Mouse (Mus musculus) neural tube, embryonic 15.5 days (tissue): Measurements from ENCODE around the gene Rxfp2. TPM values are rescaled to one million over a fixed set of nuclear protein-coding genes. Genes with fewer than 3 reads are reported as not detected.

Source experiments
- ATAC-seq: fragments of 200-750 bp; cut with Nextera tagmentation; 2 replicates; pipeline ENCODE4 v1.8.0; 2017; ENCODE audit warnings: mild to moderate bottlenecking, moderate TSS enrichment, moderate library complexity; ENCODE audit not compliant: low FRiP score
- H3K27ac ChIP-seq: fragments of 300-500 bp; sonication (generic); replicated peaks from 2 replicates; pipeline ENCODE4 v1.5.1; 2015; ENCODE audit warnings: mild to moderate bottlenecking, inconsistent platforms
- H3K27me3 ChIP-seq: fragments of 300-500 bp; sonication (generic); replicated peaks from 2 replicates; pipeline ENCODE4 v1.6.1; 2015; ENCODE audit warnings: inconsistent platforms
- H3K36me3 ChIP-seq: fragments of 300-500 bp; sonication (generic); 2 replicates; pipeline ENCODE4 v1.6.1; 2015; ENCODE audit warnings: inconsistent platforms
- H3K4me1 ChIP-seq: fragments of 300-500 bp; sonication (generic); 2 replicates; pipeline ENCODE4 v1.6.1; 2015; ENCODE audit warnings: inconsistent platforms
- H3K4me2 ChIP-seq: fragments of 300-500 bp; sonication (generic); 2 replicates; pipeline ENCODE4 v1.6.1; 2015; ENCODE audit warnings: inconsistent platforms, mild to moderate bottlenecking, moderate library complexity
- H3K4me3 ChIP-seq: fragments of 300-500 bp; sonication (generic); replicated peaks from 2 replicates; pipeline ENCODE4 v1.5.1; 2015; ENCODE audit warnings: mild to moderate bottlenecking, inconsistent platforms
- H3K9ac ChIP-seq: fragments of 300-500 bp; sonication (generic); replicated peaks from 2 replicates; pipeline ENCODE4 v1.6.1; 2015; ENCODE audit warnings: mild to moderate bottlenecking, inconsistent platforms
- H3K9me3 ChIP-seq: fragments of 300-500 bp; sonication (generic); replicated peaks from 2 replicates; pipeline ENCODE4 v1.6.1; 2016; ENCODE audit warnings: inconsistent platforms
- WGBS: fragments of 180-500 bp; shearing (Covaris S2); methylation state at CpG from one replicate; pipeline ENCODE4 v1.1.7; 2015; ENCODE audit warnings: mixed read lengths; 5-methylcytosine and 5-hydroxymethylcytosine counted together
- polyA plus RNA-seq: library from polyadenylated mRNA; unstranded; fragments of >200 nt; fragmentation: Nextera tagmentation; extraction: Ambion mirVana; gene quantifications from 2 replicates; pipeline ENCODE4 v1.2.1, GENCODE M21; 2015

The Rxfp2 gene
- 0.69 and 0.84 TPM in 2 replicates for polyA plus RNA-seq

- ATAC-seq = no peak
- Histone ChIP-seq H3K36me3 (no peaks in the 10 kb centered on the region), H3K4me3 (no peak within 1 kb of the TSS), H3K9me3 (no peaks in the 10 kb centered on the region), H3K27ac (no peak within 1 kb of the TSS), H3K9ac (no peak within 1 kb of the TSS), H3K27me3 (no peaks in the 10 kb centered on the region), H3K4me2 (no peak within 1 kb of the TSS), H3K4me1 (peaks cover 11% of the 10 kb centered on the region; the same call in 1 of the 2 replicates)
- 69% methylated on average over 19 of the region's 19 CpGs for WGBS
Observed at GRCm38 (mm10) chr5:150018656-150019055, at the start of gene Rxfp2. Rxfp2 (plus strand) TSS chr5:150018675.

GRCm38 (mm10) chr5:149970261-149970660 lies 48.2 kb upstream of the Rxfp2 start:
- no peak overlapping the region for H3K27ac ChIP-seq
- ATAC-seq = no peak
- no peaks in the 10 kb centered on the region for H3K4me1 ChIP-seq
- no peaks in the 10 kb centered on the region for H3K27me3 ChIP-seq
- no peaks in the 10 kb centered on the region for H3K9me3 ChIP-seq
- H3K36me3 ChIP-seq = no peaks in the 10 kb centered on the region
- H3K4me2 ChIP-seq = no peak overlapping the region
- H3K4me3 ChIP-seq = no peak overlapping the region
- no peak overlapping the region for H3K9ac ChIP-seq
- 87% methylated on average over 11 of the region's 11 CpGs for WGBS

GRCm38 (mm10) chr5:149977027-149977426 lies 41.4 kb upstream of the Rxfp2 start:
- Histone ChIP-seq H3K4me1 (no peaks in the 10 kb centered on the region), H3K4me3 (no peak overlapping the region), H3K9ac (no peak overlapping the region), H3K27ac (no peak overlapping the region), H3K36me3 (no peaks in the 10 kb centered on the region), H3K4me2 (no peak overlapping the region), H3K27me3 (no peaks in the 10 kb centered on the region), H3K9me3 (no peaks in the 10 kb centered on the region)
- ATAC-seq = no peak
- 87% methylated on average over 2 of the region's 2 CpGs for WGBS

GRCm38 (mm10) chr5:149983621-149984020 lies 34.9 kb upstream of the Rxfp2 start:
- Histone ChIP-seq H3K36me3 (no peaks in the 10 kb centered on the region), H3K27me3 (no peaks in the 10 kb centered on the region), H3K4me3 (no peak overlapping the region), H3K9me3 (no peaks in the 10 kb centered on the region), H3K27ac (no peak overlapping the region), H3K9ac (no peak overlapping the region), H3K4me2 (no peak overlapping the region), H3K4me1 (no peaks in the 10 kb centered on the region)
- WGBS = 80% methylated on average over 4 of the region's 4 CpGs
- no peak for ATAC-seq

GRCm38 (mm10) chr5:149994578-149994977 lies 23.9 kb upstream of the Rxfp2 start:
- H3K9ac ChIP-seq = no peak overlapping the region
- H3K9me3 ChIP-seq = no peaks in the 10 kb centered on the region
- WGBS = 79% methylated on average over 5 of the region's 5 CpGs
- 0 out of 2 replicates have a peak, but pooled peaks cover under 1% of the 10 kb centered on the region for H3K4me1 ChIP-seq
- no peak for ATAC-seq
- no peak overlapping the region for H3K27ac ChIP-seq
- H3K36me3 ChIP-seq = no peaks in the 10 kb centered on the region
- no peak overlapping the region for H3K4me3 ChIP-seq
- H3K4me2 ChIP-seq = no peak overlapping the region
- H3K27me3 ChIP-seq = no peaks in the 10 kb centered on the region

GRCm38 (mm10) chr5:149996614-149997013 lies 21.9 kb upstream of the Rxfp2 start:
- Histone ChIP-seq H3K27ac (no peak overlapping the region), H3K27me3 (no peaks in the 10 kb centered on the region), H3K4me3 (no peak overlapping the region), H3K9ac (no peak overlapping the region), H3K36me3 (no peaks in the 10 kb centered on the region), H3K9me3 (no peaks in the 10 kb centered on the region), H3K4me1 (no peaks in the 10 kb centered on the region), H3K4me2 (no peak overlapping the region)
- 95% methylated on average over 4 of the region's 4 CpGs for WGBS
- ATAC-seq = no peak

- Histone ChIP-seq H3K27me3 (no peaks in the 10 kb centered on the region), H3K4me3 (no peak overlapping the region), H3K4me1 (no peaks in the 10 kb centered on the region), H3K36me3 (no peaks in the 10 kb centered on the region), H3K27ac (no peak overlapping the region), H3K9ac (no peak overlapping the region), H3K9me3 (no peaks in the 10 kb centered on the region), H3K4me2 (no peak overlapping the region)
- no peak for ATAC-seq
- WGBS = 81% methylated on average over 22 of the region's 22 CpGs
Observed at GRCm38 (mm10) chr5:149997321-149998034, 21.0 kb upstream of the Rxfp2 start.

- Histone ChIP-seq H3K9ac (no peak overlapping the region), H3K9me3 (no peaks in the 10 kb centered on the region), H3K4me2 (no peak overlapping the region), H3K4me1 (no peaks in the 10 kb centered on the region), H3K4me3 (no peak overlapping the region), H3K36me3 (no peaks in the 10 kb centered on the region), H3K27me3 (no peaks in the 10 kb centered on the region), H3K27ac (no peak overlapping the region)
- ATAC-seq = no peak
- 68% methylated on average over 7 of the region's 7 CpGs for WGBS
Observed at GRCm38 (mm10) chr5:149998311-149998710, 20.2 kb upstream of the Rxfp2 start.

GRCm38 (mm10) chr5:150005355-150005754 lies 13.1 kb upstream of the Rxfp2 start:
- ATAC-seq = no peak
- Histone ChIP-seq H3K36me3 (no peaks in the 10 kb centered on the region), H3K9me3 (no peaks in the 10 kb centered on the region), H3K4me1 (no peaks in the 10 kb centered on the region), H3K4me2 (no peak overlapping the region), H3K4me3 (no peak overlapping the region), H3K9ac (no peak overlapping the region), H3K27me3 (no peaks in the 10 kb centered on the region), H3K27ac (no peak overlapping the region)
- WGBS = 66% methylated on average over 6 of the region's 6 CpGs

GRCm38 (mm10) chr5:150016861-150017260 lies 1.6 kb upstream of the Rxfp2 start:
- Histone ChIP-seq H3K27ac (no peak overlapping the region), H3K9ac (no peak overlapping the region), H3K4me3 (no peak overlapping the region), H3K27me3 (no peaks in the 10 kb centered on the region), H3K4me2 (no peak overlapping the region), H3K36me3 (no peaks in the 10 kb centered on the region), H3K9me3 (no peaks in the 10 kb centered on the region), H3K4me1 (peaks cover 11% of the 10 kb centered on the region; the same call in 1 of the 2 replicates)
- no peak for ATAC-seq
- 32% methylated on average over 10 of the region's 10 CpGs for WGBS

- H3K4me2 ChIP-seq = no peak overlapping the region
- no peak overlapping the region for H3K4me3 ChIP-seq
- H3K4me1 ChIP-seq = peaks cover 11% of the 10 kb centered on the region; the same call in 1 of the 2 replicates
- WGBS = 72% methylated on average over 9 of the region's 9 CpGs
- no peaks in the 10 kb centered on the region for H3K36me3 ChIP-seq
- no peak overlapping the region for H3K9ac ChIP-seq
- H3K27me3 ChIP-seq = no peaks in the 10 kb centered on the region
- no peak overlapping the region for H3K27ac ChIP-seq
- ATAC-seq = no peak
- H3K9me3 ChIP-seq = no peaks in the 10 kb centered on the region
Observed at GRCm38 (mm10) chr5:150017672-150018071, 803 bp upstream of the Rxfp2 start.

- Histone ChIP-seq H3K36me3 (no peaks in the 10 kb centered on the region), H3K27me3 (no peaks in the 10 kb centered on the region), H3K27ac (no peak overlapping the region; the same call in 1 of the 2 replicates), H3K9me3 (no peaks in the 10 kb centered on the region), H3K4me3 (no peak overlapping the region), H3K4me2 (peak overlapping the region; percentile 9), H3K4me1 (peaks cover 11% of the 10 kb centered on the region; the same call in 1 of the 2 replicates), H3K9ac (no peak overlapping the region)
- peak; percentile 87; the same call in 1 of the 2 replicates for ATAC-seq
- 2% methylated on average over 6 of the region's 6 CpGs for WGBS
Observed at GRCm38 (mm10) chr5:150020851-150021250, 2.4 kb downstream of the Rxfp2 start.
